Mouse (Mus musculus) adrenal gland, postnatal 36 days (tissue): ENCODE results near the gene Gab1. TPM values are rescaled to one million over a fixed set of nuclear protein-coding genes. Genes with fewer than 3 reads are reported as not detected.
A peak's percentile ranks its signal among the peaks of the same experiment; 100 is the strongest.

Experiments used
- DNase-seq, 2 experiments: peaks; one replicate each; pipeline ENCODE4 v3.0.0; 2021; ENCODE audit warnings: mixed read lengths in 1 of 2
- total RNA-seq, 2 experiments: library from RNA; stranded (reverse); gene quantifications; 2 replicates each; pipeline ENCODE4 v1.2.3; 2021

Gene Gab1
- total RNA-seq, 2 experiments from 2014 or later, result 16.1 to 20.2 TPM

GRCm38 (mm10) chr8:80811591-80811991 lies 68.7 kb downstream of the Gab1 start:
- DNase-seq, result no peak

GRCm38 (mm10) chr8:80810916-80811315 lies 69.4 kb downstream of the Gab1 start:
- no peak for DNase-seq

DNA sequence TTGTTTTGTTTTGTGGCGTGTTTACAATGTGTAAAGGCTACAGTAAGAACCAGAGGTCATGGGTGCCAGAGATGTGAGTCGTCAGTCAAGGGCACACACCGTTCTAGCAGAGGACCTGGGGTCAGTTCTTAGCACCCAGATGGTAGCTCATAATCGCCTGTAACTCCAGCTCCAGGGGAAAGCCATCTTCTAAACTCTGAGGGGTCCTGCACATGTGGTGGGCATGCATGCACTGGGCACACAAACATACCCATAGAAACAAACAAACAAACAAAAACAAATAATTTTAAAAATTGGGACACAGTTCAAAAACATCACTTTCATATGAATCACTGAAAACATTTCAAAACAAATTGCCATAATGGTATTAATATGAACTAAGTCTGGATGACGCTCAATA lies 69.9 kb downstream of the Gab1 start:
- no peak for DNase-seq

GRCm38 (mm10) chr8:80807807-80808505 lies 72.4 kb downstream of the Gab1 start:
- DNase-seq, result no peak

DNA sequence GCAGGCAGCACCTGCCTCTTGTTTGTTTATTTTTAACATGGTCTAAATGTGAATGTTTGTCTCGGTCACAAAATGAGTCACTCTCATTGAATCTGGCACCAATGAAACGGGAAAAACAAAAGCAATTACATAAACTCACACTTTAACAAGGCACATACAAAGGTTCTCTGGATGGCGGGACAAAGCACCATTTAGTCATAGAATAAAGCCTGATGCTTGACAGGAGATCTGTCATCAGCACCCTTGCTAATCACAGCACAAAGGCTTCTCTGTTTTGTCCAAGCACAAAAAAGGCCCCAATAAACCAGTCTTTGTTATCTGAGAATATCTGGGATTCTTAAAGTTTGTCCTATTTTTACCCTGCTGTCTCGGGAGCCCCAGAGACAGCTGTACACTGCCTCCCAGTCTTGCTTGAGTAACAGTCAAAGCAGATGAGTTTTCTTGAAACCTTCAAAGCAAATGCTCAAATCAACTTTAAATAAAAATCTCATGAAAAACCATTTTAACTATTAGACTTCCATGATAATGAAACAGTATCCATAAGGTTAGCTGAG lies 76.2 kb downstream of the Gab1 start:
- no peak for DNase-seq

DNA sequence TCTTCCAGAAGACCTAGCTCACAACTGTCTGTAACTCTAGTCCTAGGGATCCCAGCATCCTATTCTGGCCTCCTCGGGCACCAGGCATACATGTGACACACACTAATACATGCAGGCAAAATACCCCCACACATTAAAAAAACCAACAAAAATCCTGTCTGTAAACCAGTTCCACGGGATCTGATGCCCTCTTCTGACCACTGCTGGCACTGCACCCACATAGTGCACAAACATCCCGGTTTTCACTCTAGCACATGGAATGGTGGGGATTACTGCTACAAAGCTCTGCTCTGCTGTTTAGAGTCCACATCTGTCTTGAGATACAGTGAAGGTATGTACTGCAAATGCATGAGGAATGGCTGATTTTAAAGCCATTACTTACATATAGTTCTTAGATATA lies 81.5 kb downstream of the Gab1 start:
- no peak for DNase-seq

DNA sequence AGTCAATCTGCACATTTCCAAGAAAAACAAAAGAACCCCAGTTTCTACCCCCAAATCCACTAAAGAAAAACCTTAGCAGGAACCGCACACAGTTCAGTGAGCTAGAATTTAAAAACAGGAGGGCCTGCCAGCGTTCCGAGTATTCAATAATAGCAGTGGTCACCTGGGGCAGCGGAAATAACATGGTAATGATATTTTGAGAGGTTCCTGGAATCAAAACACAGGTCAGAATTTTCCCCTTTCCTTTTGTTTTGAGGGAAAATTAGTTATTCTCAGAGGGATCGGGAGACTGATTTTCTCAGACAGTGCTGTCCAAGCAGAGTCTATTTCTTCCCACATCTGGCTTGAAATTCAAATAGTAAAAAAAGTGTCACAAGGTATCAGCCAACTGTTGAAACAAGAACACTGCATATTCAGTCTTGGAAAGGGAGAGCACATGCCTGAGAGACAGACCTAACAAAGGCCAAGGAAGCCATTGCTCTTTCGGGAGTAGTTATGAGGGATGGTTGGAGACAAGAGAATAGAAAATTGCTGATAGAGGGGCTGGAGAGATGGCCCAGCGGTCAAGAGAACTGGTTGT lies 82.0 kb downstream of the Gab1 start:
- DNase-seq, result no peak

DNA sequence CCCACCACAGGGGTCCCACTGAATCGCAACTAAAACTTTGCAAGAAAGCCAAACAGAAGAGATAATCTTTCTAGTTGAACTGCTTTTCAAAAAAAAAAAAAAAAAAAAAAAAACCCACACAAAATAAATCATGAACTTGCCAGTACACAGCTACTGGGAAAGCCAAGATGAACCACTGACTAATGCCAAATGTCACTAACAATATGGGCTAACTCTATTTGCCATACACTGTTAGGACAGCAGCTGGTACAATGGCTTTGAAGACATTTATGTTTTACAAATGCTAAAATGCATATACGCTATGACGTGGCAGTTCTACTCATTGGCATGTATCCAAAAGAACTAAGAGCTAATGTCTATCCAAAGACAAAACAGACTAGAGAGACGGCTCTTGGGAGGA lies 84.2 kb downstream of the Gab1 start:
- no peak for DNase-seq

- DNase-seq, result peak; percentile 28 to 45
Measured at GRCm38 (mm10) chr8:80794585-80795509, 85.5 kb downstream of the Gab1 start.

DNA sequence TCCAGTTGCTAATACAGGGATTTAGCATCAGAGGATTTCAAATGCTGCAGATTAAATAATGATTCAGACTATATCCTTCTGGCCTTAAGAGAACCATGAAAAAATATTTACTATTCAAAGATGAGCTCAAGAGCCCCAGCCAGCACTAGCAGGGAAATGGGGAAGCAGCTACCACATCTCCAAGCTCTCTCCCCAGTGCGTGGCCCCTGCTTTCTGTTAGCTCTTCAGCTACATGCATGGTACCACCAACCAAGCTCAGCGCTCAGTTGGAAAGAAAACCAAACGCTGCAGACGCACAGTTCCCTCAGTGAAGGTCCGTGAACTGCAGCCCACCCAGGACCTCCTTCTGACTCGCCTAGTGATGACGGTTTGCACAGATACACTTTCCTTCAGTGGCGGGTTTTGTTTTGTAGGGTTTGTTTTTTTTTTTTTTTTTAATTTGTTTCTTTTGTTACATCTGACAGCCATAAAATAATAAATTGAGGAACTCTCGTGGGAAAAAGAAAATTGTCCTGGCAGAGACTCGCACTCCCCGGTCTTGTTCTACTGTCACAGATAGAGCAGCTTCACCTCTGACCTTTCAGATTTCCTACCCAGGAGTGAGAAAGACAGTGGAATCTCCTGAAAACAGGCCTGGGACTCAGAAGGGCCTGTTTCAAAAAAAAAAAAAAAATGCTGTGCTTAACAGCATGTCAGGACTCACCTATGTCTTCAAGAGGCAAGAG lies 86.4 kb downstream of the Gab1 start:
- no peak for DNase-seq

- no peak for DNase-seq
Measured at GRCm38 (mm10) chr8:80792214-80792613, 88.1 kb downstream of the Gab1 start.

- DNase-seq, result no peak
Measured at GRCm38 (mm10) chr8:80789324-80789723, 91.0 kb downstream of the Gab1 start.

- no peak for DNase-seq
Measured at GRCm38 (mm10) chr8:80784559-80784958, 95.8 kb downstream of the Gab1 start.

DNA sequence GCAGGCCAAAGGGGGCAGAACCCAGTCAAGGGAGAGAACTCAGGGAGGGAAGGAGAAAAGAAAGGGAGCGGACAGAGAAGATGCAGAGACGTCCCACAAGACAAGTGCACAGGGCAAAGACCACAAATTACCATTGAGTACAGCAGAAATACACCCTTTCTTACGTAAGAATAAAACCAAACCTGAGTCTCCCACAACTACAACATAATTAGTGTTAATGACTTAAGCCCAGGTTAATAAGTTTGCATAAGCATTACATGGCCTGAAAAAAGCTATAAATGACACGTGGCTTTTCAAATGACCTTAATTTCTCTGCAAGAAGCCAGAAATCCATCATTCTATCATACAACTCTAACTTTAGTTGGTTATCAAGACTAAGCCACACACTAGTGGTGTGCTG lies 97.0 kb downstream of the Gab1 start:
- no peak for DNase-seq

GRCm38 (mm10) chr8:80781338-80781737 lies 99.0 kb downstream of the Gab1 start:
- DNase-seq, result no peak

- no peak for DNase-seq
Measured at GRCm38 (mm10) chr8:80780271-80780670, 100.0 kb downstream of the Gab1 start.

- DNase-seq, result no peak
Measured at GRCm38 (mm10) chr8:80776436-80776835, 103.9 kb downstream of the Gab1 start.

DNA sequence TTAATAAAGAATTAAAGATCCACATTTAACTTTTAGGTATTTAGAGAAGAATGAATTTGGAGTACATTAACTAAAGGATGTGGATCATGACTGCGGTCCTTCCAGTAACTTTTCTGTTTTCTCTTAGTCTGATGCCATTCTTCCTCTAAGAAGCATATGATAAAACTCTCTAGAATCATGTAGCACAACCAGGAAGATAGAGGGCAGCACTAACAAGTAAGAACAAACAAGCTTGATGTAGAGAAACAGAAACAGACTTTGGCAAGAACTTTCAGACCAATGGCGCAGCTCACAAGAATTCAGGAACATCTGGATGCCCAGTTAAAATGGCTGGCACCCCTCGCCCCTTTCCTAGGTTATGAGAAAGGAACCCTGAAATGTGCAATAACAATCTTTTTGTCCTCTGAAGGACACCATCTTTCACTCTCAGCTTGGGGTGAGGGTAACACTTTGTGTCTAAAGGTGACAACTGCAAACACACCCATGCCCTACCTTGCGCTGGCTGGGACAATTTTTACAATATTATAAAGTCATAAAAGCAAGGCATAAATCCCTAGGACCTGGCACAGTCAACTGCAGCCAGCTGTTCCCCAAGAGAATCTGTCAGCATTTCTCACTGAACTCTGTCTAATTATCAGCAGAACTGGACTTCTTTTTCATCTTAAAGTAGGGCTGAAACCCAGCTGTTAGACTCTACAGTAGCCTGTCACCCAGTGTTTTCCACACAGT lies 107.4 kb downstream of the Gab1 start:
- peak in 1 of 2 experiments; percentile 18 for DNase-seq

- no peak for DNase-seq
Measured at GRCm38 (mm10) chr8:80768451-80768850, 111.9 kb downstream of the Gab1 start.

GRCm38 (mm10) chr8:80753017-80753715 lies 127.2 kb downstream of the Gab1 start:
- DNase-seq, result peak; percentile 84 to 88

DNA sequence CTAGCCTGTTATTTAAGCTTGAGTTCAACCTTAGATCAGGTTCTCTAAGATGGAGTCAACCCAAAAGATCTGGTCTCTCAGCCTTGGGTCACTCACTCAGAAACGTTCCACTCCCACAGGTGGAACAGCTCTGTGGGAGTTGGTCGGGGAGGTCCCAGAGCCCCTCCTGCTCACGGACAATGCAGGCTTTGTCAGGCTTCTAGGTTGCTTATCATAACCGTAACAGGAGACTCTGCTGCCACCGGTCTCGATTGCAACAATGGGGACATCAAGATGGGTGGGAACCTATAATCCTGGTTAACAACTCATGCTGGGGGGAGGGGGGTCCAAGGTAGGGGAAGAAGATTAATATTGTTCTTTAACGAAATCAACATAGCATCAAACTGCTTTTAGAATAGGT lies 127.9 kb downstream of the Gab1 start:
- DNase-seq, result no peak
